Comparison of ENCODE assay signal across 8 mouse cellular contexts in the genomic region with DNA sequence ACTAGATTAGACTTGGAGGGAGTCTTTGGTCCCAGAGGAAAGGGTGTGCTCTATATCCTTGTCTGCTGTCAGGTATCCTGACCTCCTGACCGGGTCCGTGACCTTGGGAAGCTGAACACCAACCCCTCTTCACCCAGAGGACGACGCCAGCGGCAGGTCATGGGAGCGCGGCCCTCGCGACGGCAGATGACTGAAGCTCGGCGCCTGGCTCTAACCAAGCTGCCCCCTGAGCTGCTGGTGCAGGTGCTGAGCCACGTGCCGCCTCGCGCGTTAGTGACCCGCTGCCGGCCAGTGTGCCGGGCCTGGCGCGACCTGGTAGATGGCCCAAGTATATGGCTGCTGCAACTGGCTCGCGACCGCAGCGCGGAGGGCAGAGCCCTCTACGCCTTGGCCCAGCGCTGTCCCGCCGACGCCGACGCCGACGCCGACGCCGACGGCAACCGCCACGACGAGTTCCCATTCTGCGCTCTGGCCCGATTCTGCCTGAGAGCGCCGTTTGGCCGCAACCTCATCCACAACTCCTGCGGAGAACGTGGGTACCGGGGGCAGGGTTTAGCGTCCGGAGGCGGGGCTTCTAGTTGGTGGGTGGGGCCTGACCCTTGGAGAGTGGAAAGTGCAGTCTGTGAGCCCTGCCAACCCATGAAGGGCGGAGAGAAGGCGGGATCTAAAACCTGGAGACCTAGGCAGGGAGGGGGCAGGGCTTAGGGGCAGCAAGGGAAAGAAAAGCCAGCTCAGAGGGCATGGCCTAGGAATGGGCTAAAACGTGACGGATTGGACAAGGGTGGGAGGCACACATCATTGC. TPM values are rescaled to one million over a fixed set of nuclear protein-coding genes. Genes with fewer than 3 reads are reported as not detected.
A peak's percentile ranks its signal among the peaks of the same experiment; 100 is the strongest.
DNase-seq lines count a peak whose midpoint lies in the region; ATAC-seq and TF ChIP-seq lines count a peak whose summit lies in the region.

No protein-coding gene starts in this region.

- DNase-seq in adrenal gland, adult 18-20 months (ENCODE audit: low spot score in 2 of 2) = peak; percentile 72 to 79
- peak; percentile 57 to 63 for DNase-seq in cerebellum, adult 2 months
- peak; percentile 43 to 59 for DNase-seq in layer of hippocampus, postnatal 10 days (ENCODE audit: low spot score in 2 of 2)
- peak; percentile 44 to 56 for DNase-seq in spleen, adult 18-20 months
- DNase-seq in left cerebral cortex, adult 8-10 months (ENCODE audit: low spot score in 2 of 2) = no peak

- no peaks in the 10 kb centered on the region for H3K4me1 ChIP-seq in cerebellum, adult 2 months (ENCODE audit: control insufficient read depth, insufficient read depth, low read length)
- H3K4me1 ChIP-seq in forebrain, embryonic 16.5 days (replicated peaks; ENCODE audit: control insufficient read depth, insufficient read depth, low read length) = peaks cover 3% of the 10 kb centered on the region

- H3K27me3 ChIP-seq in cerebellum, adult 2 months (ENCODE audit: control insufficient read depth, insufficient read depth, low read length) = no peaks in the 10 kb centered on the region
- no peaks in the 10 kb centered on the region for H3K27me3 ChIP-seq in forebrain, embryonic 16.5 days (replicated peaks; ENCODE audit: control insufficient read depth, insufficient read depth, low read length)

- no peak for TF ChIP-seq CTCF in cerebellum, adult 2 months (IDR thresholded peaks at IDR 0.05; ENCODE audit: borderline replicate concordance, insufficient read depth, low read depth, low read length)

- peak overlapping the region; percentile 46 for H3K9ac ChIP-seq in forebrain, embryonic 16.5 days (replicated peaks; ENCODE audit: low read depth, low read length)

- TF ChIP-seq POLR2A in cerebellum, adult 2 months (IDR thresholded peaks at IDR 0.05; ENCODE audit: borderline replicate concordance, insufficient read depth, low read length) = no peak

- H3K9me3 ChIP-seq in forebrain, embryonic 16.5 days (ENCODE audit: control insufficient read depth, low read length) = peaks cover 5% of the 10 kb centered on the region

- H3K36me3 ChIP-seq in forebrain, embryonic 16.5 days (ENCODE audit: control insufficient read depth, insufficient read depth) = 0 out of 2 replicates have a peak, but pooled peaks cover 5% of the 10 kb centered on the region

- WGBS in cerebellum, adult 2 months = 5% methylated on average over 58 of the region's 58 CpGs
- 2% methylated on average over 58 of the region's 58 CpGs for WGBS in forebrain, embryonic 16.5 days

- H3K4me3 ChIP-seq in cerebellum, adult 2 months (replicated peaks; ENCODE audit: insufficient read depth, low read depth, low read length) = peak overlapping the region; percentile 7
- peak overlapping the region; percentile 51 for H3K4me3 ChIP-seq in forebrain, embryonic 16.5 days (replicated peaks; ENCODE audit: low read length)

- peak overlapping the region; percentile 74 for H3K4me2 ChIP-seq in forebrain, embryonic 16.5 days (ENCODE audit: low read length)

- ATAC-seq in forebrain, embryonic 16.5 days = peak; percentile 89
- ATAC-seq in hematopoietic stem cell, adult 5-6 weeks (replicated peaks in 1 of 2; ENCODE audit: insufficient read depth in 1 of 2, low FRiP score in 2 of 2, low TSS enrichment in 1 of 2, low read depth in 1 of 2, poor library complexity in 2 of 2, severe bottlenecking in 2 of 2) = peak; percentile 94 to 96
- ATAC-seq in megakaryocyte-erythroid progenitor cell, adult 5-6 weeks (replicated peaks; ENCODE audit: low FRiP score, low TSS enrichment, poor library complexity, severe bottlenecking) = peak; percentile 97

- no peak overlapping the region for H3K27ac ChIP-seq in cerebellum, adult 2 months (ENCODE audit: insufficient read depth, low read length)
- no peak overlapping the region for H3K27ac ChIP-seq in forebrain, embryonic 16.5 days (ENCODE audit: low read length)

RNA-seq across cellular contexts. Expression of a gene that starts 9.1 kb away (rescaled TPM):
- total RNA-seq in adrenal gland, adult 18-20 months (2021) = 10 to 100 TPM; 72.4 to 79.4 TPM
- polyA plus RNA-seq in cerebellum, adult 2 months (2012; rRNA removed) = 101 and 113 TPM in 2 replicates
- 105 and 111 TPM in 2 replicates for polyA plus RNA-seq in forebrain, embryonic 16.5 days (2015; fragmentation: Nextera tagmentation; extraction: Ambion mirVana)
- 26.3 and 31.4 TPM in 2 replicates for total RNA-seq in hematopoietic stem cell, adult 5-6 weeks (2017)
- total RNA-seq in layer of hippocampus, postnatal 10 days (2021) = 10 to 100 TPM; 45.7 to 52.1 TPM
- 152 and 185 TPM in 2 replicates for total RNA-seq in megakaryocyte-erythroid progenitor cell, adult 5-6 weeks (2014; fragmentation: Nextera tagmentation)
- 31.2 and 55.9 TPM in 2 replicates for total RNA-seq in megakaryocyte-erythroid progenitor cell, adult 5-6 weeks (2017)
- 10 to 100 TPM; 54.2 to 65.8 (median 60.4) TPM for total RNA-seq in left cerebral cortex, adult 8-10 months (2022)

RNA-seq across cellular contexts. Expression of a gene that starts 9.2 kb away (rescaled TPM):
- 10 to 100 TPM; 15.6 to 17.2 TPM for total RNA-seq in adrenal gland, adult 18-20 months (2021)
- 21.5 and 23.8 TPM in 2 replicates for polyA plus RNA-seq in cerebellum, adult 2 months (2012; rRNA removed)
- polyA plus RNA-seq in forebrain, embryonic 16.5 days (2015; fragmentation: Nextera tagmentation; extraction: Ambion mirVana) = 16.9 and 17.2 TPM in 2 replicates
- 5.9 and 10.6 TPM in 2 replicates for total RNA-seq in hematopoietic stem cell, adult 5-6 weeks (2017)
- 10 to 100 TPM; 14.1 to 17.2 TPM for total RNA-seq in layer of hippocampus, postnatal 10 days (2021)
- 24.9 and 32.6 TPM in 2 replicates for total RNA-seq in megakaryocyte-erythroid progenitor cell, adult 5-6 weeks (2014; fragmentation: Nextera tagmentation)
- total RNA-seq in megakaryocyte-erythroid progenitor cell, adult 5-6 weeks (2017) = 11.3 and 15.6 TPM in 2 replicates
- 10 to 100 TPM; 11.5 to 15.7 (median 13.9) TPM for total RNA-seq in left cerebral cortex, adult 8-10 months (2022)

RNA-seq across cellular contexts. Expression of a gene that starts 15.9 kb away (rescaled TPM):
- 1 to 10 TPM; 2.4 to 2.8 TPM for total RNA-seq in adrenal gland, adult 18-20 months (2021)
- polyA plus RNA-seq in cerebellum, adult 2 months (2012; rRNA removed) = 6.7 TPM in 2 replicates
- polyA plus RNA-seq in forebrain, embryonic 16.5 days (2015; fragmentation: Nextera tagmentation; extraction: Ambion mirVana) = 3.3 and 4.2 TPM in 2 replicates
- total RNA-seq in hematopoietic stem cell, adult 5-6 weeks (2017) = 1.1 and 2.1 TPM in 2 replicates
- total RNA-seq in layer of hippocampus, postnatal 10 days (2021) = 1 to 10 TPM; 2.0 to 2.2 TPM
- 1.6 TPM in 1 of 2 replicates, not detected in the other for total RNA-seq in megakaryocyte-erythroid progenitor cell, adult 5-6 weeks (2014; fragmentation: Nextera tagmentation)
- 0.34 and 1.2 TPM in 2 replicates for total RNA-seq in megakaryocyte-erythroid progenitor cell, adult 5-6 weeks (2017)
- 1 to 10 TPM; 1.8 to 4.3 (median 2.8) TPM for total RNA-seq in left cerebral cortex, adult 8-10 months (2022)

RNA-seq across cellular contexts. Expression of a gene that starts 23.4 kb away (rescaled TPM):
- not detected for total RNA-seq in adrenal gland, adult 18-20 months (2021)
- 1.6 and 3.1 TPM in 2 replicates for polyA plus RNA-seq in cerebellum, adult 2 months (2012; rRNA removed)
- not detected in 2 replicates for polyA plus RNA-seq in forebrain, embryonic 16.5 days (2015; fragmentation: Nextera tagmentation; extraction: Ambion mirVana)
- not detected in 2 replicates for total RNA-seq in hematopoietic stem cell, adult 5-6 weeks (2017)
- under 1 TPM; 0.46 to 0.54 TPM for total RNA-seq in layer of hippocampus, postnatal 10 days (2021)
- total RNA-seq in megakaryocyte-erythroid progenitor cell, adult 5-6 weeks (2014; fragmentation: Nextera tagmentation) = not detected in 2 replicates
- not detected in 2 replicates for total RNA-seq in megakaryocyte-erythroid progenitor cell, adult 5-6 weeks (2017)
- 1 to 10 TPM; 1.7 to 2.8 (median 2.4) TPM for total RNA-seq in left cerebral cortex, adult 8-10 months (2022)

RNA-seq across cellular contexts. Expression of a gene that starts 34.0 kb away (rescaled TPM):
- total RNA-seq in adrenal gland, adult 18-20 months (2021) = 10 to 100 TPM; 78.1 to 86.7 TPM
- 282 and 298 TPM in 2 replicates for polyA plus RNA-seq in cerebellum, adult 2 months (2012; rRNA removed)
- polyA plus RNA-seq in forebrain, embryonic 16.5 days (2015; fragmentation: Nextera tagmentation; extraction: Ambion mirVana) = 107 and 122 TPM in 2 replicates
- 27.7 and 37.4 TPM in 2 replicates for total RNA-seq in hematopoietic stem cell, adult 5-6 weeks (2017)
- 100 to 1,000 TPM; 150 to 167 TPM for total RNA-seq in layer of hippocampus, postnatal 10 days (2021)
- 85.8 and 107 TPM in 2 replicates for total RNA-seq in megakaryocyte-erythroid progenitor cell, adult 5-6 weeks (2014; fragmentation: Nextera tagmentation)
- 41.4 and 49.7 TPM in 2 replicates for total RNA-seq in megakaryocyte-erythroid progenitor cell, adult 5-6 weeks (2017)
- total RNA-seq in left cerebral cortex, adult 8-10 months (2022) = 100 to 1,000 TPM; 132 to 145 (median 141) TPM

Comparison
In these comparisons a context has a peak if more than half of its experiments do, and no peak if none do; other contexts are left out.
1. DNase-seq: peak in adrenal gland, adult 18-20 months (2 of 2), cerebellum, adult 2 months (2 of 2), layer of hippocampus, postnatal 10 days (2 of 2) and spleen, adult 18-20 months (2 of 2); none in left cerebral cortex, adult 8-10 months (0 of 2).
2. Peak in every context shown above with its lines, with median percentiles within 50 percentile points of each other: ATAC-seq.